In the genomic region with DNA sequence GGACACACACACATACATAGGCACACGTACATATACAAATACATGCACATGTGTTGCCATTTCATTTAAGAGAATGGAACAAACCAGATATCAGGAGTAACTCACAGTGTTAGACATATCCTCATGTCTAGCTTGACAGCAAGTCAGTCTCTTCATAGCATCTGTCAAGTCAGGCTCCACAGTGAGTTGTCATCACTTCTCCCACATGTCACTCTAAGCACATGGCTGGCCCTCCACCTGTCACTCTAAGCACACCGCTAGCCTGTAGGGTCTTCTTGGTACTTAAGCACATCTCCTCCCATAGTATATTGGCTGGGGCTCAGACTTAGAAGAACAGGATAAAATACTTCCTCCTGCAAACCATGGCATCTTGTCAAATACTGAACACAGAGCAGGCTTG, we compare ENCODE assay signal across 24 mouse cellular contexts.
DNase-seq lines count a peak whose midpoint lies in the region; ATAC-seq and TF ChIP-seq lines count a peak whose summit lies in the region.
"Had no signal": no experiment of that assay in that cellular context is flagged by ENCODE, and none has a peak within 500 bp of the region (broad histone marks: within the 10 kb centered on the region; RNA-seq: fewer than 3 reads in every experiment).

No protein-coding gene starts in this region.

- no peak overlapping the region for H3K4me2 ChIP-seq in forebrain, postnatal 0 days (ENCODE audit: low read depth)
- H3K4me2 ChIP-seq in forebrain, embryonic 15.5 days (replicated peaks) = no peak overlapping the region

- ATAC-seq in forebrain, postnatal 0 days = peak; percentile 77
- no peak for ATAC-seq in forebrain, embryonic 15.5 days (replicated peaks)
- ATAC-seq: activated CD4-positive, CD25-positive, alpha-beta regulatory T cell, adult 4 months; CD4-positive, CD25-positive, alpha-beta regulatory T cell, adult 4 months; Patski had no signal

- H3K27ac ChIP-seq in forebrain, postnatal 0 days (ENCODE audit: low read depth, low read length) = no peak overlapping the region
- no peak overlapping the region for H3K27ac ChIP-seq in forebrain, embryonic 15.5 days (replicated peaks)

- no peak for DNase-seq in forebrain, postnatal 0 days
- peak; percentile 21 for DNase-seq in heart, adult 11 months
- no peak for DNase-seq in heart, postnatal 36 days
- peak; percentile 14 for DNase-seq in layer of hippocampus, adult 9-11 months
- no peak for DNase-seq in layer of hippocampus, adult 9-10 months (ENCODE audit: low spot score)
- DNase-seq in brain, embryonic 14.5 days (ENCODE audit: low read depth) = peak; percentile 53
- DNase-seq in adrenal gland, postnatal 4 days (ENCODE audit: low spot score in 2 of 2) = no peak
- DNase-seq: adrenal gland, adult 2 months; adrenal gland, adult 8-10 months; adrenal gland, postnatal 10 days; adrenal gland, postnatal 14 days; adrenal gland, postnatal 25 days; adrenal gland, postnatal 36 days; B cell, adult 2 months; cerebellum, adult 11 months; cerebellum, adult 11-12 months; cerebellum, adult 18-20 months; cerebellum, adult 2 months had no signal

- intact Hi-C loops in heart, postnatal 36 days (cut with DNase I) = no loop called here

- H3K27me3 ChIP-seq in forebrain, postnatal 0 days (ENCODE audit: insufficient read depth, low read length) = no peaks in the 10 kb centered on the region
- H3K27me3 ChIP-seq in forebrain, embryonic 15.5 days = no peaks in the 10 kb centered on the region
- H3K27me3 ChIP-seq: CH12.LX had no signal

- H3K4me3 ChIP-seq in forebrain, postnatal 0 days (ENCODE audit: low read depth, low read length) = no peak overlapping the region
- H3K4me3 ChIP-seq in forebrain, embryonic 15.5 days = no peak overlapping the region

- no peaks in the 10 kb centered on the region for H3K9me3 ChIP-seq in forebrain, postnatal 0 days (ENCODE audit: low read length)
- no peaks in the 10 kb centered on the region for H3K9me3 ChIP-seq in forebrain, embryonic 15.5 days

- no peaks in the 10 kb centered on the region for H3K36me3 ChIP-seq in forebrain, postnatal 0 days (ENCODE audit: insufficient read depth)
- H3K36me3 ChIP-seq in forebrain, embryonic 15.5 days = no peaks in the 10 kb centered on the region
- H3K36me3 ChIP-seq: G1E had no signal

- H3K4me1 ChIP-seq in forebrain, postnatal 0 days (ENCODE audit: insufficient read depth) = no peaks in the 10 kb centered on the region
- H3K4me1 ChIP-seq in forebrain, embryonic 15.5 days = no peaks in the 10 kb centered on the region

- WGBS in forebrain, postnatal 0 days = 68% methylated on average over 2 of the region's 2 CpGs
- WGBS in forebrain, embryonic 15.5 days = 73% methylated on average over 2 of the region's 2 CpGs

- TF ChIP-seq CTCF in forebrain, postnatal 0 days (IDR thresholded peaks at IDR 0.05; ENCODE audit: low read depth) = no peak
- no peak for TF ChIP-seq CTCF in brain, embryonic 14.5 days (IDR thresholded peaks at IDR 0.05; ENCODE audit: borderline replicate concordance, extremely low read depth, insufficient read depth, insufficient read length)

- H3K9ac ChIP-seq in forebrain, postnatal 0 days = no peak overlapping the region
- no peak overlapping the region for H3K9ac ChIP-seq in forebrain, embryonic 15.5 days (replicated peaks)

- no peak for TF ChIP-seq POLR2A in brain, embryonic 14.5 days (IDR thresholded peaks at IDR 0.05; ENCODE audit: borderline replicate concordance, extremely low read depth, insufficient read depth, insufficient read length, poor library complexity, severe bottlenecking)

Comparison
In these comparisons a context has a peak if more than half of its experiments do, and no peak if none do; other contexts are left out.
1. DNase-seq: peak in heart, adult 11 months (single experiment), layer of hippocampus, adult 9-11 months (single experiment) and brain, embryonic 14.5 days (single experiment); none in forebrain, postnatal 0 days (single experiment), heart, postnatal 36 days (0 of 2), layer of hippocampus, adult 9-10 months (single experiment) and adrenal gland, postnatal 4 days (0 of 2).